Mouse (Mus musculus) left cerebral cortex, adult 9 months (tissue): ENCODE measurements around the gene Cfap99.

Source experiments
- DNase-seq, 2 experiments: peaks; one replicate each; pipeline ENCODE4 v3.0.0; 2022; ENCODE audit warnings: low spot score in 2 of 2

The Cfap99 gene

DNA sequence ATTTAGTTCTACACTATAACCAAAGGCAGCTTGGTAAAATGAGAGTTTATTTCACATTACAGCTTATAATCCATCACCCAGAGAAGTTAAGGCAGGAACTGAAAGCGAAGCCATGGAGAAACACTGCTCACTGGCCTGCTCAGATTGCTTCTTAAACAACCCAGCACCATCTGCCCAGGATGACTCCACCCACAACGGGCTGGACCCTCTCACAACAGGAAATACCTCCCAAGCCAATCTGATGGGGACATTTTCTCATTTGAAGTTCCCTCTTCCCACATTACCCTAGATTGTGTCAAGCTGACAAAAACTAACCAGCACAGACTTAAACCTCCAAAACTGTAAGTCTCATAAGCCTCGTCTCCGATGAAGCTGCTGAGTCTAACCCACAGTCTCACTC, 10.3 kb upstream of the Cfap99 start:
- DNase-seq, result no peak

DNA sequence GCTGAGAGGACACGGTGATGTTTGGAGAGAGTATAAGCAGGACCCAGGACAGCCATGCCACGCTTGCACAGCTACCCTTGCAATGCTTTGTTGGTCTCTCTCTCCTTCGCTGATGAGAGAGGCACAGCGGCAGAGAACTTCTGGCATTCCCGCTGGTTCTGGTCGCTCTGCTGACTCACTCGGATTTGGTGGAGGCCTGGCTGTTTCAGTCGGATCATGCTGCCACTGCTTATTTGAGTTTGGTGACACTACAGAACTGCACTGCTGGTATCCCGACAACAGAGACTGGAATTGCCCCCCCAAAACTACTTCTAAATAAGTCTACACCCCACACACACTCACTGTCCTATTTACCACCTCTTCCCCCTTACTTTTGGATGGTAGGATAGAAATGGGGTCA, 9.2 kb upstream of the Cfap99 start:
- DNase-seq, result no peak

GRCm38 (mm10) chr5:34280976-34281375, 7.4 kb upstream of the Cfap99 start:
- no peak for DNase-seq

DNA sequence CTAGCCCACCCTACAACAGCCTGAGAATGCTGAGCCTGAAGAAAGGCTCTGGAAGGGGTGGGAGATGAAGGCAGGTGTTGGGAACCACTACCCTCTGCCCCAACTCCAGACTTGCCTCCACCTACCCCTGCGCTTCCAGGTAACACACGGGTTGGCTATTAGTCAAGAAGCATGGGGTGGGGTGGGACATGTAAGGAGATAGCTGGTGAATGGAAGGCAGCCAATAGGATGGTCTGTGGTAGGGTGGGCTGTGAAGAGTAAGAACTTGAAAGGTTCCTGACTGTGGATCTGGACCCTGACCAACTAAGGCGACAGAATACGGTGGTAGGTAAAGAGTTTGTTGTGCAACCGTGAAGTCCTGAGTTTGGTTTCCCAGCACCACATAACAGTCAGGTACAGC, 5.0 kb upstream of the Cfap99 start:
- no peak for DNase-seq

DNA sequence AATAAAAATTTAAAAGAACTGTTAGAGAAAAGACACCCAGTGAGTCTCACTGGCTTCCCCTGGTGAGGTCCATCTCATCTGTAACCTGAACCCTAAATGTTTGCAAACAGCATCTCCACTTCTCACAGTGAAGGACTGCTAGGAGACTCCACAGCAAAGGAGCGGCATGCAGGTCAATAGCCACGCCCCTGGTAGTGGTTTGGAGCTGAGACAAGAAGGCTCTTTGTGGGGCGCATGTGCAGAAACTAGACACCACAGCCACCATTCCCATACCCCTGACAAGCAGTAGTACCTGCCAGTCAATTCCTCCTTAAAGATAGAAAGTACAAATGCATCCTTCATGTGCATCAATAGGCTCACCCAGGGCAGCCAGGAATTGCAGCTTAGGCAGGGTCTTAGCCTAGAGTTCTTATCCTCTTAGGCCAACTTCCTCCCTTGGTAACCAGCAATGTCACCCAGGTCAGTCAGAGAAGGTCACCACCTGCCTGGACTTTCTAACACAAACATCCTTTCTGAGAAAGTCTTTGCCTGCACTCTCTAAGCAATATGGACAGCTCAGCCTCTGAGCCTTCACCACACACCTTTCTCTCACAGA, 4.1 kb upstream of the Cfap99 start:
- DNase-seq, result no peak

DNA sequence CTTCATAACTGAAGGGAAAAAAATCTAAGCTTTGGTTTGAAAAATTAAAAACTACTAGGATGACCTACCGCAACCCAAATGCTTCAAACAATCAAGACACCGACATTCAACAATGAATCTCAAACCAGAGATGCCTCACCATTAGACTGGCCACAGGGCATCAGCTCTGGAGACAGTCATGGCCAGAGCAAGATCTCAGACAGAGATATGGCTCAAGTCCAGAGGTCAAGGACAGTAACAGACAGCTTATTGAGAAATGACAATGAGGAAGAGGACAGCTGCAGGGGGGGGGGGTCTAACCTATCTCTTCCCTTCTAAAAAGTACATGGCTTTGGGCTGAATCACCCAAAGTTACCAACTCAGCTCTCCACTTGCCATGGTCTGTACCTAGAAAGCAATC, 3.1 kb upstream of the Cfap99 start:
- no peak for DNase-seq

DNA sequence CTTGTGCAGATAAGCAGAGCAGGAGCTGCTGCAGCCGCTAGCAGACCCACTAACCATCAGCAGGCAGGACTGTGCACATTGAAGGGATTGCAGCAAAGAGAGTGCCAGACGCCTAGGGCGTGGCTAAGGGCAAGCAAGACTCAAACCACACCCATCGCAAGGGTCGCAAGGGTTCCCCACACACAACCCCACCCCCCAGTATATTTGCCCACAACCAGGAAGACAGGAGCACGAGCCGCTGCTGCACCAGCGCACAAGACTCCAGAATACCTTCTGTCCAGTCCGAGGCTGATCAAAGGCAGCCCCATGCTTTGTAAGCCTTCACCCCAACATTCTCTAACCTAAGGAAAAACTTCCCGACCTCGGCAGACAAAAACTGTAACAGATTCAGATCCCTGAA, 1.9 kb upstream of the Cfap99 start:
- no peak for DNase-seq

DNA sequence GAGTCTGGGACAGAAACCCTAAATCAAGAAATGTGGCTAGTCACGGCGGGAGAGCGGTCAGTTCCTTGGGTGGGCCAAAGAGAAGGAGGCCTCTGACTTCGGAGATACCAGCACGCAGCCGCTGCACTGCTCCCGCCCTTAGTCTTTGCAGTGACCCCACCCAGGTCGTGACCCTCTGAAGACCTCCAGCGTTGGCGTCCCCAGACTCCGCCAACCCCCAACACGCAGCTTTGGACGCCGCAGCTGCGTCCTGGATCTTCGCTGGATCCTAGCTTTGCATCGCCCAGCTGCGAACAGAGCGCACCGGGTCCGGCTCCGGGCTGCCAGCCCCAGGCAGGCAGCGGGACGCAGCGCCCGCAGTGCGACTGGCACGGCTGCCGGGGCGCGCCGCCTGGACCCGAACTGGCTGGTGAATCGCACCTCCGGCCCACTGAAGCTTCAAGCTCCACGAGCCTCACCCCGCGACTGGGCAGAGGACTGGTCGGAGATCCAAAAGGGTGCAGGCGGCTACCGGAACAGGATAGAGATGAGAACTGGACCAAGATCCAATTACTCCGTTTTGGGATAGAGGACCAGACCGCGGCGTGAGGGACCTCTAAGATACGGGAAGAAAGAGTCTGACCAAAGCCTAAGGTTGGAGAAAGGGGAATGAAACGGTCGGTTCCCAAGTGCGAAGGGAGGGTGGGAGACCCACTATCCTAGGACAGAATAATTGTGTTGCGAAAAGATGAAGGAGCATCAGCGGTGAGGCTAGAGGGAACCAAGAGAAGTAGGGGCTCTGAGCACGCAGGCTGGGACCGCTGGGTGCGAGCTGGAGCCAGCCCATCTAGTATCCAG, 1.2 kb upstream of the Cfap99 start:
- no peak for DNase-seq

DNA sequence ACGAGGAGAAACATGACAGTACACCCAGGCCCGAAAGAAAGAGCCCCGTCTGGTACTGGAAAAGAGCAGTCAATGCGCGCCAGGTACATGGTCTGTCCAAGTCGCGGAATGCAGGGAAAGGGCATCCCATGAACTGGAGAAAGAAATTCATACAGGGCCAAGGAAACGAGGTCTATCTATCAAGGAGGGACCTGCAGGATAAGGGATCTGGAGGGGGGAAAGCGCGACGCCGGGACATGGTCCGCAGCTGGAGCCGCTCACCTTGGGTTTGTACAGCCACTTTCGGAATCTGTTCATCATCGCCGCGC, 608 bp upstream of the Cfap99 start:
- no peak for DNase-seq

DNA sequence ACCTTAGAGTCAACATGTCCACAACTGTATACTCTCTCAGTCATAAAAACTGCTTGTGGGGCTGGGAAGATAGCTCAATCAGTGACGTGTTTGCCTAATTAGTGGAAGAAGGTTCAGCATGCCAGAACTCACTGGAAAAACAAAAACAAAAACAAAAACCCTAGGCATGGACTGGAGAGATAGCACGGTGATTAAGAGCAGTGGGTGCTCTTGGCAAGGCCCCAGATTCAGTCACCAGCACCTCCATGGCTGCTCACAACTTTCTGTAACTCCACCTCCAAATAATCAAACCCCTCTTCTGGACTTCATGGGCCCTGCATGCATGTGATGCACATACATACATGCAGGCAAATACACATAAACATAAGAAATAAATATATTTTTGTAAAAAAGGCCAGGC, 886 bp downstream of the Cfap99 start:
- DNase-seq, result no peak

DNA sequence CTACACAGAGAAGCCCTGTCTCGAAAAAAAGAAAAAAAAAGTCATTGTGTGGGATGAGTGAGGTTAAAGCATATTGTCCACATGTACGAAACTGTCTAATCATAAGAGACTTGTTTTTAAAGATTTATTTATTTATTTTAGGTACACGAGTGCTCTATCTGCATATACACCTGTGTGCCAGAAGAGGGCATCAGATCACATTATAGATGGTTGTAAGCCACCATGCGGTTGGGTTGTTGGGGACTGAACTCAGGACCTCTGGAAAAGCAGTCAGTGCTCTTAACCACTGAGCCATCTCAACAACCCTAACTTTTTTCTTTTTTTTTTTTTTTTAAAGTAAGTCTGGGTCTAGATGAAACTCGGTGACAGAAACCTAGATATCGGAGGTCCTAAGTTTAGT, 5.0 kb downstream of the Cfap99 start:
- no peak for DNase-seq

GRCm38 (mm10) chr5:34294696-34295095, 6.3 kb downstream of the Cfap99 start:
- no peak for DNase-seq

GRCm38 (mm10) chr5:34295141-34295540, 6.7 kb downstream of the Cfap99 start:
- no peak for DNase-seq

- no peak for DNase-seq
Measured at GRCm38 (mm10) chr5:34298061-34298460, 9.7 kb downstream of the Cfap99 start.

DNA sequence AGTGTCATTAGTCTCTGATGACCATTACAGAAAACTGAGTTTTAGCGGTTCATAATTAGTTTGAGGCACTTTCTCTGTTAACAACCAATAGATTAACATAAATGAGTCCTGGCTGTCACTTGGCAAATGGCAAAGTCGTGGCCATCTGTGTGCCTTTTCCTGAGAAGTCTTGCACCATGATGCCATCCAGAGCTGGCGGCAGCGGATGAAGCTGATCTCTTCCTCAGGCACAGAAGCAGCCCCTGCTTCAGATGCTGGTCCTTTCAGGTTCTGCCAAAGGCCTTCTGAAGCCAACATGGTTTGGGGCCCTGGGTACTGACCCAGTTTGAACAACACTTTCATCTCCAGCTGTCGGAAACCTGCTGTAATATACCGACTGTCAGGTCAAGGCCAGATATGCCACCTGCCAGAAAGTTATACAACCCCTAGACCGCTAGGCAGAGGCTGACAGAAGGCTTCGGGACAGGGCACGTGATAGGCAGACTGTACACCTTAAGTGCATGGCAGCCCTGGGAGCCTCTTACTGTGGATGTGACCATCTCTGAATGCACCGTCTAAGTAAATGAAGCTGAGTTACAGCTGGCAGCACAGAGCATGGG, 10.6 kb downstream of the Cfap99 start:
- no peak for DNase-seq

GRCm38 (mm10) chr5:34302377-34302776, 14.0 kb downstream of the Cfap99 start:
- DNase-seq, result no peak

- DNase-seq, result no peak
Measured at GRCm38 (mm10) chr5:34309016-34309415, 20.6 kb downstream of the Cfap99 start.

- DNase-seq, result no peak
Measured at GRCm38 (mm10) chr5:34319491-34320034, 31.2 kb downstream of the Cfap99 start.

DNA sequence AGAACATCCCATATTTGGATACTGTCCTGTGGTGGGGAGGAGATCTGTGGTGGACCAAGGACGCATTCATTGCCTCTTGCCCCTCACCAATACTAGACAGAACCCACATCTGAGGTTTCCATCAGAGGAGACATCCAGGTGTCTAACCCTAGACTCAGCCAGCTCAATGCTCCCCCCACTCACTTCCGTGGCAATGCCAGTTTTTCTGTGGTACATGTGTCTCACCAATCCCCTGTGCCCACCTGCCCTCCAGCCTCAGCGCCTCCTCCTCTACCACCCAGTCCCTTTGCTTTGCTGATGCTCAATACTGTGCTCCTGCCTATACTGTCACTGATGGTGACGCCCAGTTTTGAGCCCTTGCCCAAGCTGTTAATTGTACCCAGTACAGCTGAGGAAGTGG, 32.8 kb downstream of the Cfap99 start:
- DNase-seq, result no peak

DNA sequence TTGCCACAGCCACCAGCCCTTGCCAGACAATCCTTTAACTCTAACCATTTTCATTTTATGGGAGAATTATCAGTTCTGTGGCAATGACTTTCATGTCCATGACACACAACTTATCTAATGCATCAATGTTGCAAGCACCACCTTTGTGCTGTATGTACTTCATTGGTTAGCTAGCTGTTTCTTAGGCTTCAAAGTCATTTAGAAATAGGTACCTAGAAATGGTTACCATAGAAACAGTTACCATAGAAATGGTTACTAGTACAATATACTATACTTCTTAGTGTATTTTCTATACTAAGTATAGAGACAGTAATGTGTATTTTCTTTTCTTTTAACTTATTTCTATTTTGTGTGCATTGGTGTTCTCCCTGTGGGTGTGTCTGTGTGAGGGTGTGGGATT, 36.9 kb downstream of the Cfap99 start:
- no peak for DNase-seq

- DNase-seq, result no peak
Measured at GRCm38 (mm10) chr5:34326249-34326691, 37.9 kb downstream of the Cfap99 start.

- DNase-seq, result peak in 1 of 2 experiments; percentile 8
Measured at GRCm38 (mm10) chr5:34326875-34327576, 38.6 kb downstream of the Cfap99 start.
